Mouse (Mus musculus) stomach, embryonic 14.5 days (tissue): ENCODE results near the gene Eya3. TPM values are rescaled to one million over a fixed set of nuclear protein-coding genes. Genes with fewer than 3 reads are reported as not detected.

Experiments used
- polyA plus RNA-seq: library from polyadenylated mRNA; unstranded; fragments of >200 nt; fragmentation: Nextera tagmentation; extraction: Ambion mirVana; gene quantifications from 2 replicates; pipeline ENCODE4 v1.2.1, GENCODE M21; 2014

Eya3 gene
- polyA plus RNA-seq, 1 experiment from 2014 or later: 32.3 TPM

Other genes with a start within 250 kb of the Eya3 start
- gene Phactr4, start 216.5 kb upstream of the Eya3 start, polyA plus RNA-seq: 26.3 and 27.5 TPM in 2 replicates
- gene Med18, start 175.1 kb upstream of the Eya3 start, polyA plus RNA-seq: 18.8 and 22.8 TPM in 2 replicates
- gene Sesn2, start 128.5 kb upstream of the Eya3 start, polyA plus RNA-seq: 9.6 and 10.1 TPM in 2 replicates
- gene Atpif1, start 105.3 kb upstream of the Eya3 start, polyA plus RNA-seq: 1,247 and 1,358 TPM in 2 replicates
- gene Dnajc8, start 103.4 kb upstream of the Eya3 start, polyA plus RNA-seq: 163 and 171 TPM in 2 replicates
- 1.0 and 1.2 TPM in 2 replicates for gene Ptafr, start 74.9 kb upstream of the Eya3 start, polyA plus RNA-seq
- 4.1 and 6.3 TPM in 2 replicates for gene Xkr8, start 93.6 kb downstream of the Eya3 start, polyA plus RNA-seq
- gene Smpdl3b, start 118.3 kb downstream of the Eya3 start, polyA plus RNA-seq: 5.0 and 6.2 TPM in 2 replicates
- gene Rpa2, start 129.3 kb downstream of the Eya3 start, polyA plus RNA-seq: 102 and 105 TPM in 2 replicates
- 1.1 and 1.9 TPM in 2 replicates for gene Themis2, start 157.4 kb downstream of the Eya3 start, polyA plus RNA-seq
- gene Ppp1r8, start 204.2 kb downstream of the Eya3 start, polyA plus RNA-seq: 55.9 and 57.9 TPM in 2 replicates
- 63.2 and 66.0 TPM in 2 replicates for gene Stx12, start 245.5 kb downstream of the Eya3 start, polyA plus RNA-seq